Mouse (Mus musculus) brain, embryonic 14.5 days (tissue): ENCODE data around the gene Grid2.

Source experiments
- CTCF ChIP-seq: fragments of 200-500 bp; IDR thresholded peaks from 2 replicates; pipeline ENCODE4 v1.5.1; 2012; ENCODE audit warnings: inconsistent platforms, mild to moderate bottlenecking, moderate library complexity, borderline replicate concordance; ENCODE audit not compliant: insufficient read depth, insufficient read length; ENCODE audit errors: extremely low read depth
- POLR2A ChIP-seq: fragments of 200-500 bp; IDR thresholded peaks from 2 replicates; pipeline ENCODE4 v1.6.1; 2012; ENCODE audit warnings: mild to moderate bottlenecking, inconsistent platforms, borderline replicate concordance; ENCODE audit not compliant: poor library complexity, insufficient read depth, insufficient read length, severe bottlenecking; ENCODE audit errors: extremely low read depth

DNA sequence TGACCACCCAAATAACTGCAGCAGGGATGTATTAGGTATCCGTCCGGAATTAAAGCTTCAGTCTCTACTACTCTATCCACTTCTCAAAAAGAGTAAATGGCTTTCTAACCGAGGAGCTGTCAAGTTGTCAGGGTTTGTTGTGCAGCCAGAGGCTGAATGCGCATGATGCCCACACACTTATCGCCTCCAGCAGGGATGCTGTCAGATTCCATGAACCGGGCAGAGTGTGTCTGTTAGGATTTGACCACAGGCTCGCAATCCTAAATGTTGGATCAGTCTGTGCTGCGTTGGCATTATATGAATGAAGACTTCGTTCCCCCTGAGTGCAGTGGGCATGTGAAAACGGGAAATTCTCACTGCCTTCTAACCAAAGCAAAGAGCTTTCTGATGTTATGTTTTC is 843.0 kb downstream of the Grid2 start:
- no peak for TF ChIP-seq CTCF
- TF ChIP-seq POLR2A: no peak
